Mouse (Mus musculus) urinary bladder, adult 2 months (tissue): ENCODE measurements at regions not wholly inside any gene's neighbourhood (a gene's known extent, or its start where the extent isn't known, plus 50 kb on each side); places are given as distances from the start of the nearest gene placed in this dataset.

Source experiments
- DNase-seq: peaks from one replicate; pipeline ENCODE4 v3.0.0; 2022; ENCODE audit warnings: low spot score

DNA sequence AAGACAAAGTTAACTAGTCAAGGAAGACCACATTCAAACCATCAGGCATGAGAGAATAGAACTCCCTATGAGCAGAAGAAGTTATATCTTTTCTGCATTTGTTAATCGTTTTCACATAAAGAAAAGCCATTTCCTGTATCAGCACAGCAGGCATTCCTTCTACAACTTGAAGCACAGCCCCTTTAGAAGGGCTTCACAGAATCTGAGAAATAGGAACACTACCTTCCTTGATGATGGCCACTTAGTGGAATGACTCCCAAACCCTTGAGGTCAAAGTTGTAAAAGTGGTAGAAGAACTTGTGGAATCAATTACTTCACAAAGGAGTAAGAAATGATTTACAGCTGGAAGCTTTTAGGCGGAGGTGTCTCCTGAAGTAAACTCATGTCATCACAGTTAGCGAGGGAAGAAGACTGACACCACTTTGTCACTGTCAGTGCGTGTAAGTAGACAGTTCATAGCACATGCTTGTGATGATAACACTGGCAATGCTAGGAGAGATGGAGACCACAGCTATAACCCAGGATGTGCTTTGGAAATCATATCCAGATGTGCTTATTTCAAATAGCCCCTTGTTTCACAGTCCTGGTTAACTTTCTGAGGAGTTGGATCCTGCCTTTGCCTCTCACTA, 580.3 kb downstream of the Kctd12 start:
- no peak for DNase-seq

DNA sequence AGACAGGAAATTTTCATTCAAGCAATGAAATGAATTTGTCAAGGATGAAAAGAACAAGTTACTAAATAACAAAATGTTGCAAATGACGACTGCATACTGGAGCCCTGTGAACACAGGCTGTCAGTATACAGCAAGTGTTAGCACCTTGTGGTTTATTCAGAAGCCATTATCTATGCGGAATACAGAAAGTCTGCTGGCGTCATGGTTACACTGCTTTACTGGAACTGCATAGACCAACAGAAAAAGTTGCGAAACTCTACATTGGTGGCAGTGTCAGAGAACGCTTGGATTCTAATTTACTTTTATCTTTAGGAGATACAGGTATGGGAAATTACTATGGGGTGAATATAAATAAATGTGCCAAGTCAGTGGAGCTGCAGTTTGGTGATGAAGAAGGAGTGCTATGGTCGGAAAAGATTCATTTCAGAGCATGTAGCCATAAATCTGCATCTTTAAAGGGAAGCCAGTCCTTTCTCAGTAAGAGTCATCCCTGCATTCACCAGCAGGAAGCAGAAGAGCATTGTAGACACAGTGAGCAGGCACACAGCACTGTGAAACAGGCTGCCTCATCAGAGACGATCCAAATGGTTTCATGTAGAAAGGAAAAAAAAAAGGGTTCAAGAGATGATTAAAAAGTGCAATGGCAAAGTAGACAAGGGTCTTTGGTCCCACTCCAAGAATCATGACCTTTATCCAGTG, 586.3 kb downstream of the Kctd12 start:
- DNase-seq, result no peak

DNA sequence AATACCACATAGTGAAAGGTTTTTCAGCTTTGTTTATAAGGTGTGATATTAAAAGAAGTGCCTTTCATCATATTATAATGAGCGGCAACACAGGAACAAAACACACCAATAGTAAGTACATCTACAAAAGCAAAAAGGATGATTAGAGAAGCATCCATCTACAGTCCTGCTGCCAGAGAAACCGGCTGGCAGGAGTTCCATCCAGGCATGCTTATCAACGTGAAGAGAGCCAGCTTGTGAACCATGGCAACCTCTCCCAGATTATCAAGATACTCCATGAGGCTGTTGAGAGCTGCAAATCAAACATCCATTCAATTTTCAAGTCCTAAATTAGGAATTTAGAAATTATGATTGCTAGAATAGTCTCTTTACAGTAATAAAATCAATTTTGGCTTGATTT, 590.1 kb downstream of the Kctd12 start:
- no peak for DNase-seq

DNA sequence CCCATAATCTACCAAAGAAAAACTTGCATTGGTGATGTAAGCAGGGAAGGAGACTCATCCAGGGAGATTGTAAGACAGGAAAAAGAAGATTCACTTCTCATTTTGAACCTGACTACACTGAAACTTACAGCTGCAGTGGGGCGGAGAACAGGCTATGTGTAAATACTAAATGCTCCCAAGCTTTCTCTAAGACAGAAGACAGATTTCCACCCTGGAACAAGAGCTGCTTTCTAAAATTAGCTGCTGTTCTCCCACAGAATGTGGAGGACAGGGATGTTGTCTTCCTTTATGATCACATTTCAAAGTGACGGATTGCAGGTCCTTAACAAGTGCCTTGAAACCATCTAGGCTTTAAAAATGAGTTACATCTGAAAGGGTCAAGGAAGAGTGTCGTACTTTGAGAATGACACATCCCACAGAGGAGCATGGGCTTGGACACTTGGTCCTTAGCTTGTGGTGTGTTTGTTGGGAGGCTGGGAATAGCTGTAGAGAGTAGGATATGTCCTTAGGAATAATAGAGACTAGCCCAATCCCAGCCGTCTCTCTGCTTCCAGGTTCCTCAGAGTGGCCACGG, 609.4 kb downstream of the Kctd12 start:
- no peak for DNase-seq

- no peak for DNase-seq
These were observed 620.8 kb downstream of the Kctd12 start for GRCm38 (mm10) chr14:102361589-102361988.

- no peak for DNase-seq
These were observed 599.7 kb downstream of the Lmo7 start for GRCm38 (mm10) chr14:102329409-102329808.

- no peak for DNase-seq
These were observed 576.6 kb downstream of the Lmo7 start for GRCm38 (mm10) chr14:102306332-102306731.

DNA sequence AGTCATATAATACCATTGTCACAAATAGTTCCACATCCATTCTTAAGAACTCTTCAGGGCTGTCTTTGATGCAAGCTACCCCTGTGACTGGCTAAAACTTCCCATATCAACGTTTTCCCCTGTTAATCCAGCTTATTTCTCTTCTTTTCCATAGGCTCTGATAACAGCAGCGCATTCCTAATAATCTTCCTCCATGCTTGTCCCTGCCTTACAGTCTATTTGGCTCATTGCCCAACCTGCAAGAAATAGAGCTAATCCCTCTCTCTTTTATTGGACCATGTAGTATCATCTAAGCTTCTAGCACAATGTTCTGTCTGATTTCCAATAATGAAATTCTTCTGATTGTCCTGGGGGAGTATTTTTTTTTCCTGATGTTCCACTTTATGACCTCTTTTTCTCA, 573.1 kb downstream of the Lmo7 start:
- no peak for DNase-seq

- no peak for DNase-seq
These were observed 570.5 kb downstream of the Lmo7 start for GRCm38 (mm10) chr14:102300251-102300650.

- DNase-seq, result no peak
These were observed 561.6 kb downstream of the Lmo7 start for GRCm38 (mm10) chr14:102291361-102291760.

DNA sequence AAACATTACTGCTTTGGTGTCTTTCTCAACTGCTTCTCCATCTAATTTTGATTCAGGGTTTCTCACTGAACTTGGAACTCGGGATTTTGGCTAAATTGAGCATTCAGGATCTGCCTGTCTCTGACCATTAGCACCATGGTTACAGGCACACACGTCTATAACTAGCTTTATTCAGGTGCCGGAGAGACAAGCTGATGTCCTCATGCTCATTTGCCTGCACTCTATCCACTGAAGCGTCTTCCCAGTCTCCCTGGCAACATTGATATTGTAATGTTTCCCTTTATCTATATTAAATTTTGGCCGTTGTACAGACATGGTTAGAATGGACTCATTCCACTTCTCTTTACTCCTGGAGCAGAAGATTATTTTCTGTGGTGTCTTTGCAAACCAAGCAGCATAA, 520.3 kb downstream of the Lmo7 start:
- no peak for DNase-seq

DNA sequence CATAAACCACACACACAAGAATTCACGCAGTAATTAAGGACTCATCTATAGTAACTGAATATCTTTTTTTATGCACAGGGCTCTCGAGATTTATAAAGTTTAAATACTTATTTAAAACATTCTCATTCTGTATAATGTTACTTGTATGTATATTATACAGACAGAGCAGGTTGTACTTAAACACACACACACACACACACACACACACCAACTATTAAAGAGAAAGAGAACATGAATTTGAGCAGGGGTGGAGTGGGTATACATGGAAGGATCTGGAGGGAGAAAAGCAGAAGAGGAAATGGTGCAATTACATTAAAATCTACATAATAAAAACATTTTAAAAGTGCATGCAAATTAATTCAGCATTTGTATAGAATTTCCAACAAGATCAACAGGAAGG, 518.8 kb downstream of the Lmo7 start:
- no peak for DNase-seq

DNA sequence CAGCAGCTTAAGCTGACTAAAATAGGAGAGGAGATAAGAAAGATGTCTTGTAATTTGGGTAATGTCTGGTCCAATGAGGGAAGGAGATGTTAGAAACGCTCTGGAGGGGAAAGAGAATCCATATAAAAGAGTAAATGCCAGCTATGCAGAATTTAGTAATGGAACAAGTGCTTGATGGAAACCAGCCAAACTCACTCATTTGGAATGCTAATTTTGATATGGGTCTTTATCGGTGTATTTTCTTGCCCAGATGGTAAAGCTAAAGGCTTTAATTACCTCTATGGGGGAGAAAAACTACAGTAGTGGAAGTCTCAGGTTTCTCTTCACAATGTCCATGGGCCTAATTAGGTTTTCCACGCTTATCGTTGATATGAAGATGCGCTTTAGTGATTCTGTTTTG, 518.3 kb downstream of the Lmo7 start:
- DNase-seq, result no peak

GRCm38 (mm10) chr14:102243806-102244536, 514.2 kb downstream of the Lmo7 start:
- no peak for DNase-seq

- DNase-seq, result no peak
These were observed 487.0 kb downstream of the Lmo7 start for GRCm38 (mm10) chr14:102216581-102217368.

GRCm38 (mm10) chr14:102215267-102215964, 485.7 kb downstream of the Lmo7 start:
- DNase-seq, result no peak

GRCm38 (mm10) chr14:102212079-102212478, 482.3 kb downstream of the Lmo7 start:
- DNase-seq, result no peak

DNA sequence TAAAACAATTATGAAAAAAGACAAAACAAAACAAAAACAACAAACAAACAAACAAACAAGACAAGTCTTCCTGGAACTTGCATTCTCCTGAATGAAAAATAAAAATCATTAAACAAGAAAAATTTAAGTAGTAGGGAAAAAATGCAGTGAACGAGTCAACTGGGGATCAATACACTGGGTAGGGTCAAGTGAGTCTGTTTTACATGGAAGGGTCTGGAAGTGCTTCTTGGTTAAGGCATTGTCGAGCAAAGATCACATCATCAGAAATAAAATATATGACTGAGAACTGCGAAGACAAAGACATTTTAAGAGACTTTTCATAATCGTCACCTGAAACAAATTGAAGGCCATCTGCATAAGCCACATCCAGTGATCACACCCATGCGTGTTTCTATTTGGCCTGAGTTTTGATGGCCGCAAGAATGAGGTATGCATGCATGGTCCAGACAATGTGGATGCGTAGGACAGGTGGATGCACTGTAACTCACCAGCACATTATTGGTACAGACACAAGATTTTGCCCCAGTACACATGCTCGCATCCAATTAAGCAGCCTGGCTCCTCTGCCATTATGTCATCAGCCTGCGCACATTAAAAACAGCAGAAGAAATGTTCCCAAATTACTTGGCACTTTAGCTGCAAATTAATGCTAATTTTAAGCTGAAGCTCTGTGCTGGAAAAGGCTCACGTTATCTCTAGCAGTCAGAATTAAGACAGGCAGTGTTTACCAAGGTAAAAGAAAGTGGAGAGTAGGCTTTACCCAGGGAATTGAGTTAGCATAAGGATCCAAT, 475.3 kb downstream of the Lmo7 start:
- DNase-seq, result no peak

DNA sequence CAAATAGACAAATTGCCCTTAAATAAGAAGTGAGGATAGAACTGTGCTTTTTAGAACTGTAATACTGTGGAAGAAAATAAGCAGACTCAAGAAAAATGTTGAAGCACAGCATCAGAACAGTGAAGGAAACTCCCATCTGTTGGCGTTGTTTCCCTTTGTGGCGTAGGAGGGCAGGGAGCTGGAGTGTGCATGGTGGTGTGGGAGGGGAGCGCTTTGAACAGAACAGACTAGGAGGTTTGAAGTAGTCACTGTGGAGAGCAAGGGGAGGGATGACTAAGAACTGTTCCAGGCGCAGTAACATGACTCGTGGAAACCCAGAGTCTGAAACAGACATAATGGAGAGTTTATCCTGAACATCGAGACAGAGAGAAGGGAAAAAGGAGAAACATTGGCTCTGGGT, 469.7 kb downstream of the Lmo7 start:
- no peak for DNase-seq

- no peak for DNase-seq
These were observed 461.0 kb downstream of the Lmo7 start for GRCm38 (mm10) chr14:102190786-102191185.
